Mouse (Mus musculus): ENCODE results near the gene Gm20741.

Gm20741 gene

DNA sequence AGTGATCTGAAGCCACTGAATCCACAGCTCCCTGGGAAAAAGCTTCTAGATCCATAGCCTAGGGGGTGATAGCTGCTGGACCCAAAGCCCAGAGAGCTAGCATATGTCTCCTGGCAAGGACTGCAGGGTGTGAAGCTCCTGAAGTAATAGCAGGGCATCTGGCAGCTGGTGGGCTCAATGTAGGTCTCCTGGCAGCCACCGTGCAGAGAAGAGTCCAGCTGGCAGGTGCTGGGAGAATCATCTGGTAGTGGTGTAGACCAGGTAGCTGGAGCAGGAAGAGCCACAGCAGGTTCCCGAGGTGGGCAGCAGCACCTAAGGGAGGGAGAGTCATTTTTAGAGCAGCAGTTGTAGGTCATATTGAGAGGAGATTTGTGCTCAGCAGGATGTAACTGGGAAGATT is at the start of gene Gm20741:
Gene Gm20741 (minus strand): TSS at position 394 of the 400 bp plus-strand sequence.
- DNase-seq = no peak

DNA sequence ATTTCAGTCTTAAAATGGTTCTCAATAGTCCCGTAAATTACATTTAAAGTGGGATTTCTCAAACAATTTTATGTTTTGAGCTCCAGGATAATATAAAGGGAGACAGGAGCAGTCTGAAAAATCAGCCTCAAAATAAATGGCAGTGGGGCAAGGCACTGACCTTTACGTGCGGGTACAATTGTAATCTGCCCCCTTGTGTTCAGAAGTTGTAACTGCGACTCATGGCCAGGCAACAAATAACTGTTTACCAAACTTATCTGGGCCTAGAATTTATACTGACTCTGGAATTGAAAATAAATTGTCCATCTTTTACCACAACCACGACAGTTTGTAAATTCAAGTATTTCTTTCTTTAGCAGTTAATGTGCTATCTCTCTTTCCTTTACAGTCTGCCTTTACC is 39.4 kb upstream of the Gm20741 start:
- DNase-seq = no peak

DNA sequence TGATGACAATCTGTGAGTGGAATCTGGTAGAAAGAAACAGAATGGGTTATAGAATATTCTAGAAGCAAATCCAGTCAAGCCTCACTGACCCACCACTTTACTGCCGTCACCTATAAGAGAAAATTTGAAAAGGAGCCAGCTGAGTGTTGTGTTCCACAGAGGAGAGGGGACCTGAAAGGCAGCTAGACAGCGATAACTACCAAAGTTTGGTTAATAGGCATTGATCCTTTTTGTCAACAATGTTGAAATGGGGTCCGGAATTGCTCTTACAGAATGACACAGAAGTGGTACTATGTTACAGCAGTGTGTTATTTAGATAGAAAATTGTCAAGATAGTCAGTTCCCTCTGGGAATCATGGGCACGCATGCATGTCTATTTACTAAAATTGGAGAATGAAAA is 36.5 kb upstream of the Gm20741 start:
- DNase-seq = no peak

DNA sequence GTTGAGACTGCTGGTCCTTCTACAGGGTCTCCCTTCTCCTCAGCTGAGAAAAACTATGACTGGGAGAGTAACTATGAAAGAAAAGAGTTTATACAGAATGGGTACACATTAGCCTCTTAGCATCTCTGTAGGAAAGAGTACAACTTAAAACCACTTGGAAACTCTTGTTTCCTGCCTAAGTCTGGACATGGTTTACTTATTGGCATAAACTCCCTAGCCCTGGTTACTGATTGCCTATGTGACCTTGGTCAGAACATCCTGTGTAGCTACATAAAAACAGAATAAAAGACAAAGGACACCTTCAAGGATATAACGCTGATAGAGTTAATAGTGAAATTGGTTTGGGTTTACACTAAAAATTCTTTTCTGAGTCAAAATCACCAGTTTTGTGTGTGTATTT is 35.3 kb upstream of the Gm20741 start:
- DNase-seq = no peak

DNA sequence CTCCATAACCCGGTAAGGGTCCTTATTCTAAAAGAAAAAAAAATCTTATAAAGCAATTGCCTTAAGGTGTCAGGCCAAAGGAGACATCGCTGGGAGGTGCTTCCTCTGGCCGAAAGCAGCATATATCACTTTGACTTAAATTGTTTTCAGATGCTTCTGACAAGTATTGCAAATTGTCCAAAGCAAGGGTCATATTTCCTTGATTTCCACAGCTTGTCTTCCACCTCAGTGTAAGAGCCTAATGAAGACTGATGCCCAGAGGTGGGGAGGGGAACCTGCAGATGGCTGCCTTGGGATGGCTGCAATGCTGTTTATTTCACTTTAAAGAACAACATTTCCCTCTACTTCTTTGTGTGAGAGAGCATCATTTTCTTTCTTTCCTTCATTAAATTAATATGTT is 15.0 kb upstream of the Gm20741 start:
- DNase-seq = no peak

DNA sequence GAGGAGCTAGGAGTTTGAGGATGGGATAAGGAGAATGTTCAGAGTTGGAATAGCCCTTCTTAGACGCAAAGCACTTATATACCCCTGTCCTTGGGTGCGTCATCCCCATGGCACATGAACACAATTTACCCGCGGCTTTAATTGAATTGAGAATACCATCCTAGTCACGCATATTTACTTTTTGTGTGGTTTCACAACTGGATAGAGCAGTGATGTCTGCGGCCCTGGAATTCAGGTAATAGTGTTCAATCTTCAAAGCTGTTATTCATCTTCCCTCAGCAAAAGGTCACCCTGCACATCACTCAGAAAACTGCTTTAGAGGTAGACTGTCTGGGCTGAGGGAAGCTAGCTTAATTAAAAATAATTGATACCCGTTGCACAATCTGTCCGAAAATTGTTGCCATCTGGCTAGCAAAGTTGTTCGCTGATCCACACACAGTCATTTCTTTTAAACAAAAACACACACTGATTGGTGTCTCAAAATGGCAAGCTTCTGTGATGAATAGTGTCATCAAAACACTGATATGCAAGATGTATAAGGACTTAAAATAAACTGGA is 14.2 kb upstream of the Gm20741 start, which contains the start of gene Krtap14:
Gene Krtap14 (minus strand): TSS at position 51 of the 558 bp plus-strand sequence.
- no peak for DNase-seq

DNA sequence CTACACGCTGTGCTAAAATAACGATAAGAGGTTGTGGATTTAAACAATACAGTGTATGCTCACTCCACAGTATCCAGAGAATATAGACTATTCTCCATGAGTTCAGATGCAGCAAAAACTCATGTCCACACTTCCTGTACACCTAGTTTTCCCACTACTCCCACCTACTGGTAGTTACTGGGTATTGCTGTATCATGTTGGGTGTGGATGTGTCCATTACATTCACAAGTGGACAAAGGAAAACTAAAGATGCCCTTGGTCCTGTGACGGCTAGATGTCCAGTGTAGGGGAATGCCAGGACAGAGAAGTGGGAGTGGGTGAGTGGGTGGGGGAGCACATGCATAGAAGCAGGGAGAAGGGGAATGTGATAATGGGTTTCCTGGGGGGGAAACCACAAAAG is 11.7 kb upstream of the Gm20741 start:
- DNase-seq = no peak

DNA sequence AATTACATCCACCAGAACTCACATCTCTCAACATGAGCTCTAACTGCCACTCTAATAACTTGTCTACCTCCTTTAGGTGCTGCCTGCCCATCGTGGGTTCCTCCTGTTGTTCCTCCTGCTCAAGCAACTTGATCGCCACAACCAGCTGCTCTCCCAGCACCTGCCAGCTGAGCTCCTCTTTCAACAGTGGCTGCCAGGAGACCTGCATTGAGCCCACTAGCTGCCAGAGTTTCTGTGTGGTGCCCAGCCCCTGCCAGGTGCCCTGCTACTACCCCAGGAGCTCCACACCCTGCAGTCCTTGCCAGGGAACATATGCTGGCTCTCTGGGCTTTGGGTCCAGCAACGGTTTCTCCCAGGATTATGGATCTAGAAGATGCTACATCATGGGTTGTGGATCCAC is 8.0 kb upstream of the Gm20741 start, which contains the start of gene Krtap15:
Gene Krtap15 (plus strand): TSS at position 150 of the 400 bp plus-strand sequence.
- DNase-seq = no peak

DNA sequence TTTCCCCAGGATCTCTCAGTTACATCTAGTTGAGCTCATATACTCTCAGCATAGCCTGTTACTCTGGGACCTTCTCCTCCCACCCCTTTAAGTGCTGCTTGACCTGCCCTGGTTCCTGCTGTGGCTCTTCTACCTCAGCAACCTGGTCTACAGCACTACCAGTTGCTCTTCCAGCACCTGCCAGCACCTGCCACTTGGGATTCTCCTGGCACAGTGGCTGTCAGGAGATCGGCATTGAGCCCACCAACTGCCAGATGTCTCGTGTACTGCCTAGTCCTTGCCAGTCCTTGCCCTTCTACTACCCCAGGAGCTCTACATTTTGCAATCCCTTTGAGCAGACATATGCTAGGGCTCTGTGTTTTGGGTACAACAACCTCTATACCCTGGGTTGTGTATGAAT is 25.2 kb downstream of the Gm20741 start:
- DNase-seq = no peak

DNA sequence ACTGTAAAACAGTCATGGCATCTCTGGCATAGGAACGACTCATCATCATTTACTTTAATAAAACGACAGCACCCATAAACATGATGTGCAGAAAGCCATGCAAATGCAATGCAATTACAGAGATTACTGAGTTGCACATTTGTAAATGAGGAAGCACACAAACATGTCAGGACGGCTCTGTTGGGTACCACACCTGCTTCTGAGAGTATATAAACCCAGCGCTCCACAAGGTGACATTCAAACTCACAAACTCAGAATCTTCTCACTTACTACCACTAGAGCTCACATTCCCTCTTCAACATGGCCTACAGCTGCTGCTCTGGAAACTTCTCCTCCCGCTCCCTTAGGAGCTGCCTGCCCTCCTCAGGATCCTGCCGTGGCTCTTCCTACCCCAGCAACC is 34.4 kb downstream of the Gm20741 start, which contains the start of gene Gm5965:
Gene Gm5965 (plus strand): TSS at position 301 of the 400 bp plus-strand sequence.
- DNase-seq = no peak

DNA sequence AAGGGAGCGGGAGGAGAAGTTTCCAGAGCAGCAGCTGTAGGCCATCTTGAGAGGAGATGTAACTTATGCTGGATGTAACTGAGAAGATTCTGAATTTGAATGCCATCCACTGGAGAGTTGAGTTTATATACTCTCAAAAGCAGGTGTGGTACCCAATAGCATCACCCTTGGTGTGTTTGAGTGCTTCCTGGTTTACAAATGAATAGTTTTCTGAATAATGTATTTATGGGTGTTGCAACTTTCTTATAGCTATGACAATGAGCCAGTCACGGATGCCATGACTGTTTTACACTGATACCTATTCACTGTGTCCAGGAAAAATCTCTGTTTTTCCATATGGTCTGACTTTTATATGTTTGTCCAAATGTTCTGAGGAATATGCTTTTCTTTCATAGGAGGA is 37.9 kb downstream of the Gm20741 start, which contains the start of gene 2310057N15Rik:
Gene 2310057N15Rik (minus strand): TSS at position 101 of the 400 bp plus-strand sequence.
- DNase-seq = no peak

All from lung, adult 18-20 months (tissue).